Mouse (Mus musculus) liver, embryonic 14.5 days (tissue): ENCODE measurements around the gene Hmg20b. TPM values are rescaled to one million over a fixed set of nuclear protein-coding genes. Genes with fewer than 3 reads are reported as not detected.

ENCODE experiments used
- ATAC-seq: fragments of 200-750 bp; cut with Nextera tagmentation; 2 replicates; pipeline ENCODE4 v1.8.0; 2017; ENCODE audit warnings: moderate number of reproducible peaks, mild to moderate bottlenecking, moderate library complexity; ENCODE audit not compliant: insufficient read depth
- DNase-seq, 3 experiments: peaks; one replicate each; pipeline ENCODE4 v3.0.0-alpha.2; 2012 to 2013; ENCODE audit warnings: low read depth in 3 of 3, low spot score in 3 of 3
- H3K27ac ChIP-seq: fragments of 300-500 bp; sonication (generic); 2 replicates; pipeline ENCODE4 v1.5.1; 2014; ENCODE audit warnings: moderate library complexity, mild to moderate bottlenecking, control low read depth, inconsistent platforms
- H3K27me3 ChIP-seq: fragments of 300-500 bp; sonication (generic); 2 replicates; pipeline ENCODE4 v1.6.1; 2014; ENCODE audit warnings: mild to moderate bottlenecking, low read length, moderate library complexity; ENCODE audit not compliant: control insufficient read depth, insufficient read depth
- H3K36me3 ChIP-seq: fragments of 300-500 bp; sonication (generic); replicated peaks from 2 replicates; pipeline ENCODE4 v1.6.1; 2014; ENCODE audit warnings: low read depth; ENCODE audit not compliant: control insufficient read depth, insufficient read depth
- H3K4me1 ChIP-seq, 2 experiments: fragments of 200-500 bp in 1 of 2; fragments of 300-500 bp in 1 of 2; sonication (generic) in 1 of 2; replicated peaks; 2 replicates each; pipeline ENCODE4 v1.6.1; 2012 to 2014; ENCODE audit warnings: antibody characterized with exemption in 1 of 2, inconsistent platforms in 1 of 2, low read length in 1 of 2; ENCODE audit not compliant: control insufficient read depth in 2 of 2, insufficient read depth in 2 of 2
- H3K4me2 ChIP-seq: fragments of 300-500 bp; sonication (generic); 2 replicates; pipeline ENCODE4 v1.6.1; 2014; ENCODE audit warnings: low read depth, mild to moderate bottlenecking, control low read depth, moderate library complexity
- H3K4me3 ChIP-seq, 2 experiments: fragments of 200-500 bp in 1 of 2; fragments of 300-500 bp in 1 of 2; sonication (generic) in 1 of 2; 2 replicates each; pipeline ENCODE4 v1.5.1; 2012 to 2014; ENCODE audit warnings: low read depth in 2 of 2, low read length in 2 of 2, mild to moderate bottlenecking in 2 of 2, control low read depth in 1 of 2, inconsistent platforms in 1 of 2, moderate library complexity in 1 of 2; ENCODE audit not compliant: insufficient read depth in 1 of 2
- H3K9ac ChIP-seq: fragments of 300-500 bp; sonication (generic); replicated peaks from 2 replicates; pipeline ENCODE4 v1.6.1; 2014; ENCODE audit warnings: mild to moderate bottlenecking, control low read depth, moderate library complexity
- H3K9me3 ChIP-seq: fragments of 300-500 bp; sonication (generic); 2 replicates; pipeline ENCODE4 v1.6.1; 2016; ENCODE audit warnings: low read length, mixed read lengths; ENCODE audit not compliant: control insufficient read depth
- CTCF ChIP-seq: IDR thresholded peaks from 2 replicates; pipeline ENCODE4 v1.5.1; 2016; ENCODE audit warnings: antibody characterized with exemption, low read depth, control low read depth
- EP300 ChIP-seq: IDR thresholded peaks from 2 replicates; pipeline ENCODE4 v1.6.1; 2016; ENCODE audit warnings: antibody characterized with exemption, low read depth
- WGBS: fragments of 180-500 bp; shearing (Covaris S2); extraction: QIAGEN DNeasy Blood & Tissue Kit; methylation state at CpG from one replicate; pipeline ENCODE4 v1.1.7; 2014; ENCODE audit not compliant: insufficient replicate concordance; 5-methylcytosine and 5-hydroxymethylcytosine counted together
- polyA plus RNA-seq, 2 experiments: library from polyadenylated mRNA; depleted of rRNA in 1 of 2; stranded (reverse) in 1 of 2; unstranded in 1 of 2; fragments of >200 nt; fragmentation: Nextera tagmentation in 1 of 2; extraction: Ambion mirVana in 1 of 2; gene quantifications; 2 replicates each; pipeline versions ENCODE4 v1.2.1 to v1.2.3; 2012 to 2014

The Hmg20b gene
- polyA plus RNA-seq, 2 experiments: 20.3 to 24.9 TPM

GRCm38 (mm10) chr10:81335393-81336340, 14.6 kb downstream of the Hmg20b start:
- no peaks in the 10 kb centered on the region for H3K36me3 ChIP-seq
- peaks cover 5% of the 10 kb centered on the region in 2 experiments for H3K4me1 ChIP-seq
- H3K27me3 ChIP-seq: no peaks in the 10 kb centered on the region; the same call in 1 of the 2 replicates
- 70% methylated on average over 19 of the region's 19 CpGs for WGBS
- no peak overlapping the region for H3K9ac ChIP-seq
- no peaks in the 10 kb centered on the region for H3K9me3 ChIP-seq
- H3K4me3 ChIP-seq: no peak overlapping the region
- no peak for DNase-seq
- no peak for ATAC-seq
- H3K27ac ChIP-seq: no peak overlapping the region
- no peak for TF ChIP-seq CTCF
- no peak for TF ChIP-seq EP300
- H3K4me2 ChIP-seq: no peak overlapping the region

GRCm38 (mm10) chr10:81334324-81334723, 16.0 kb downstream of the Hmg20b start:
- DNase-seq (no peak), ATAC-seq (no peak)
- WGBS: 69% methylated on average over 11 of the region's 11 CpGs
- no peaks in the 10 kb centered on the region for H3K36me3 ChIP-seq
- no peak overlapping the region for H3K4me3 ChIP-seq
- no peak overlapping the region for H3K9ac ChIP-seq
- H3K27me3 ChIP-seq: no peaks in the 10 kb centered on the region; the same call in 1 of the 2 replicates
- H3K4me1 ChIP-seq: no peaks in the 10 kb centered on the region
- no peak for TF ChIP-seq EP300
- TF ChIP-seq CTCF: no peak
- H3K4me2 ChIP-seq: no peak overlapping the region
- no peak overlapping the region for H3K27ac ChIP-seq
- H3K9me3 ChIP-seq: no peaks in the 10 kb centered on the region

DNA sequence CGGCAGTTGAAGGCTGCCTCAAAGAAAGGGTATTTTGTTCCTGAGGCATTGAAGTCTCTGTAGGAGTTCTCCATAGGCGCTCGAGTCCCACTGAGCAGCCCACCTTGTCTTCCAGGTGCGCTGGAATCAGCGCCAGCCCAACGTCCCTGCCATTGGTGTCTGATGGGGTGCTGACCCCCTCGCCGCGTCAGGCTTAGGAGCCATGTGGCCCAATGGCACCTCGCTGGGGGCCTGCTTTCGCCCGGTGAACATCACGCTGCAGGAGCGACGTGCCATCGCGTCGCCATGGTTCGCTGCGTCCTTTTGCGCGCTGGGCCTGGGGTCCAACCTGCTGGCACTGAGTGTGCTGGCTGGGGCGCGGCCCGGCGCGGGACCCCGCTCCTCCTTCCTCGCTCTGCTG, 18.0 kb downstream of the Hmg20b start:
- H3K4me2 ChIP-seq: no peak overlapping the region
- no peak overlapping the region for H3K9ac ChIP-seq
- no peak overlapping the region for H3K27ac ChIP-seq
- DNase-seq: no peak
- H3K4me3 ChIP-seq: no peak overlapping the region
- no peak for ATAC-seq
- H3K9me3 ChIP-seq: no peaks in the 10 kb centered on the region
- H3K36me3 ChIP-seq: no peaks in the 10 kb centered on the region; the same call in none of the 2 replicates
- H3K4me1 ChIP-seq: peaks cover 0 to 5% of the 10 kb centered on the region in 2 experiments; a peak in 2 of 4 replicates
- H3K27me3 ChIP-seq: no peaks in the 10 kb centered on the region; the same call in 1 of the 2 replicates
- no peak for TF ChIP-seq CTCF
- 55% methylated on average over 29 of the region's 29 CpGs for WGBS

GRCm38 (mm10) chr10:81330007-81330406, 20.3 kb downstream of the Hmg20b start:
- 61% methylated on average over 4 of the region's 4 CpGs for WGBS
- DNase-seq: no peak
- Histone ChIP-seq H3K4me1 (peaks cover 0 to 5% of the 10 kb centered on the region in 2 experiments; a peak in 2 of 4 replicates), H3K9ac (no peak overlapping the region), H3K36me3 (peaks cover 22% of the 10 kb centered on the region), H3K27me3 (no peaks in the 10 kb centered on the region; the same call in 1 of the 2 replicates), H3K9me3 (no peaks in the 10 kb centered on the region), H3K4me2 (no peak overlapping the region), H3K4me3 (no peak overlapping the region), H3K27ac (no peak overlapping the region)
- TF ChIP-seq EP300 (no peak), CTCF (no peak)
- ATAC-seq: no peak

GRCm38 (mm10) chr10:81329194-81329975, 20.9 kb downstream of the Hmg20b start:
- Histone ChIP-seq H3K27me3 (no peaks in the 10 kb centered on the region; the same call in 1 of the 2 replicates), H3K4me2 (peak overlapping the region; percentile 18; the same call in 1 of the 2 replicates), H3K9me3 (no peaks in the 10 kb centered on the region), H3K4me3 (no peak overlapping the region), H3K4me1 (peaks cover 0 to 5% of the 10 kb centered on the region in 2 experiments; a peak in 2 of 4 replicates), H3K9ac (no peak overlapping the region), H3K36me3 (peaks cover 29% of the 10 kb centered on the region), H3K27ac (no peak overlapping the region)
- WGBS: 59% methylated on average over 10 of the region's 10 CpGs
- DNase-seq (no peak), ATAC-seq (no peak)
- TF ChIP-seq EP300: no peak
